Mouse (Mus musculus): ENCODE measurements at regions not wholly inside any gene's neighbourhood (a gene's known extent, or its start where the extent isn't known, plus 50 kb on each side); places are given as distances from the start of the nearest gene placed in this dataset.
A peak's percentile ranks its signal among the peaks of the same experiment; 100 is the strongest.

DNA sequence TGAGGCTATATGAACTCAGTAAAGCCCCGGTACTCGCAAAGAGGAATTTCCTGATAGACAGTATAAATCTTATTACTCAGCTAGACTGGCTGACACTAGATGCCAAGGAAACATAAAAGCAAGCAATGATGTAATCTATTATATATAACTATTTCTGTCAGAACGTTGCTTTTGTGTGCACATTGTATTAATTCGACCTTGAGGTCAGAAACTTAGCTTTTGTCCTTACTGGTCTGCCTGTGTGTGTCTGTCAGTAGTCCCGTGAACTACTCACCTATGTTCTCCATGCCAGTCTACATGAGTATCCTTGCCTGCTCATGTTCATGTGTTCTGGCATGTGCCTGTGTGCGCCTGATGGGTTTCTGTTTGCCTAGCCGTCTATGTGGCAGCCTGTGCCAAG is 70.5 kb downstream of the Tmx1 start:
- H3K27me3 ChIP-seq (replicated peaks): no peaks in the 10 kb centered on the region
- H3K36me3 ChIP-seq: no peaks in the 10 kb centered on the region
- no peak overlapping the region for H3K27ac ChIP-seq (replicated peaks)
- WGBS: 68% methylated on average over 7 of the region's 7 CpGs
- H3K4me1 ChIP-seq: no peaks in the 10 kb centered on the region
- H3K9me3 ChIP-seq: no peaks in the 10 kb centered on the region
- H3K4me2 ChIP-seq: no peak overlapping the region
- ATAC-seq (ENCODE audit: extremely low read depth, insufficient number of reproducible peaks, low FRiP score, low TSS enrichment): no peak
- no peak overlapping the region for H3K9ac ChIP-seq
- no peak overlapping the region for H3K4me3 ChIP-seq

DNA sequence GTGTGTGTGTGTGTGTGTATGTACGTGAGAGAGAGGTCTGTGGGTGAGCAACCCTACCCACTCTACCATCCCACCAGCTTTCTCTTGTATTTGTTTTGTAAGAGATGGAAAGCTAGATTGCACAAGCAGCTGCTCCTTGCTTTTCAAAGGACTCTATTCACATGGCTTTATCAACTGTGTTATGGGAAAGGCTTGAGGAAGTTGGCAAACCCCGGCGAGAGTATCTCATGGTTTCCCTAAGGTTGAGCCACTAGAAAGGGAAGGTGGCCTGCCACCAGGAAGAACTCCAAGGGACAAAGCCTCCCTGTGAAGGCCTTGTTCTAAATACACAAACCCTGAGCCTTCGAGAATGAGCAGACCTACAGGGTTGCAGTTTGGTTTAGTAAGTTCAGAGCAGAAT is 71.8 kb downstream of the Tmx1 start:
- H3K27me3 ChIP-seq (replicated peaks): no peaks in the 10 kb centered on the region
- WGBS: 54% methylated on average over 4 of the region's 4 CpGs
- no peaks in the 10 kb centered on the region for H3K4me1 ChIP-seq
- no peaks in the 10 kb centered on the region for H3K9me3 ChIP-seq
- no peak overlapping the region for H3K9ac ChIP-seq
- H3K36me3 ChIP-seq: no peaks in the 10 kb centered on the region
- no peak overlapping the region for H3K4me3 ChIP-seq
- no peak overlapping the region for H3K27ac ChIP-seq (replicated peaks)
- no peak for ATAC-seq (ENCODE audit: extremely low read depth, insufficient number of reproducible peaks, low FRiP score, low TSS enrichment)
- no peak overlapping the region for H3K4me2 ChIP-seq

DNA sequence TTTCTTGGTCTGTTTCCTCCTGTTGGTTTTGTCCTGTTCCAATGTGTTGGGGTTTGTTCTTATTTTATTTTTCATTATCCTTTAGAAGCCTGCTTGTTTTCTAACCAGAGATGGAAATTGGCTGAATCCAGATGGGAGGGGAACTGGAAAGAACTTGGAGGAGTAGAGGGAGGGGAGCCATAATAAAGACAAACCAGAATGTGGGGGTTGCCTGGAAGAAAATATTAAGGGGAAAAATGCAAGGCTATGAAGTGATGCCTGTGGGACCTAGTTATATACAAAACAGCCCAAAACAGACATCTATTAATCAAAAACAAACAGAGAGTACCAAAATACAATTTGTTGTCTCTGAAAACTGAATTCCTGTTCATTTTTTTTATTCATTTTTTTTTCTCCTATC is 78.8 kb downstream of the Tmx1 start:
- no peak overlapping the region for H3K27ac ChIP-seq (replicated peaks)
- no peak overlapping the region for H3K4me2 ChIP-seq
- H3K27me3 ChIP-seq (replicated peaks): no peaks in the 10 kb centered on the region
- H3K9me3 ChIP-seq: no peaks in the 10 kb centered on the region
- no peak overlapping the region for H3K9ac ChIP-seq
- no peaks in the 10 kb centered on the region for H3K36me3 ChIP-seq
- H3K4me1 ChIP-seq: 0 out of 2 replicates have a peak, but pooled peaks cover 5% of the 10 kb centered on the region
- no peak overlapping the region for H3K4me3 ChIP-seq
- no peak for ATAC-seq (ENCODE audit: extremely low read depth, insufficient number of reproducible peaks, low FRiP score, low TSS enrichment)

GRCm38 (mm10) chr12:70532225-70532624 is 79.3 kb downstream of the Tmx1 start:
- Histone ChIP-seq H3K4me1 (0 out of 2 replicates have a peak, but pooled peaks cover 5% of the 10 kb centered on the region), H3K27ac (replicated peaks) (no peak overlapping the region), H3K9ac (no peak overlapping the region), H3K4me2 (no peak overlapping the region), H3K9me3 (no peaks in the 10 kb centered on the region), H3K36me3 (no peaks in the 10 kb centered on the region), H3K4me3 (no peak overlapping the region), H3K27me3 (replicated peaks) (no peaks in the 10 kb centered on the region)
- 64% methylated on average over 10 of the region's 10 CpGs for WGBS
- ATAC-seq (ENCODE audit: extremely low read depth, insufficient number of reproducible peaks, low FRiP score, low TSS enrichment): no peak; the same call in 1 of the 2 replicates

DNA sequence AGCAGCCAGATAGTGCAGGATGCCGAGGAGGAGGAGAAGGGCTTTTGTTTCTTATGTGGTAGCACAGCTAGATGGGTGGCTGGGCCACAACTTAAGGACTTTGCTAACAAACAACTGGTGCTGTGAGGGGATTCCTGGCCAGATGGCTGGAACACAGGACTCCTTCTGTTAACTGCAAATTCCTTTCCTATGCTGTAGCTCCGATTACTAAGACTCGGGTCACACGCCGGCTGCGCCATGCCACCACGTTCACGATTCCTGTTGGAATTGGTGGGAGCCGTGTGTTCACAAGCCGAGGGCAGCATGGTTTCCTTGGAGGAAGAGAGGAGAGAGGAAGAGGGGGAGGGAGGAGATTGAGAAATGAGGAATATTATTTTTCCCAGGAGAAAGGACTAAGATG is 79.9 kb downstream of the Tmx1 start:
- ATAC-seq (ENCODE audit: extremely low read depth, insufficient number of reproducible peaks, low FRiP score, low TSS enrichment): no peak
- peak overlapping the region; percentile 51; the same call in 1 of the 2 replicates for H3K27ac ChIP-seq (replicated peaks)
- no peak overlapping the region for H3K9ac ChIP-seq

GRCm38 (mm10) chr12:70533375-70533935 is 80.6 kb downstream of the Tmx1 start:
- Histone ChIP-seq H3K27ac (replicated peaks) (peak overlapping the region; percentile 51), H3K4me2 (no peak overlapping the region), H3K9me3 (no peaks in the 10 kb centered on the region), H3K9ac (no peak overlapping the region), H3K36me3 (no peaks in the 10 kb centered on the region), H3K27me3 (replicated peaks) (no peaks in the 10 kb centered on the region), H3K4me3 (no peak overlapping the region), H3K4me1 (0 out of 2 replicates have a peak, but pooled peaks cover 5% of the 10 kb centered on the region)
- 76% methylated on average over 12 of the region's 12 CpGs for WGBS
- ATAC-seq (ENCODE audit: extremely low read depth, insufficient number of reproducible peaks, low FRiP score, low TSS enrichment): no peak

More for the DNA sequence above, 79.9 kb downstream of the Tmx1 start:
- WGBS: 71% methylated on average over 10 of the region's 10 CpGs
- H3K36me3 ChIP-seq: no peaks in the 10 kb centered on the region
- no peak overlapping the region for H3K4me3 ChIP-seq
- no peak overlapping the region for H3K4me2 ChIP-seq
- no peaks in the 10 kb centered on the region for H3K9me3 ChIP-seq
- 0 out of 2 replicates have a peak, but pooled peaks cover 5% of the 10 kb centered on the region for H3K4me1 ChIP-seq
- H3K27me3 ChIP-seq (replicated peaks): no peaks in the 10 kb centered on the region

DNA sequence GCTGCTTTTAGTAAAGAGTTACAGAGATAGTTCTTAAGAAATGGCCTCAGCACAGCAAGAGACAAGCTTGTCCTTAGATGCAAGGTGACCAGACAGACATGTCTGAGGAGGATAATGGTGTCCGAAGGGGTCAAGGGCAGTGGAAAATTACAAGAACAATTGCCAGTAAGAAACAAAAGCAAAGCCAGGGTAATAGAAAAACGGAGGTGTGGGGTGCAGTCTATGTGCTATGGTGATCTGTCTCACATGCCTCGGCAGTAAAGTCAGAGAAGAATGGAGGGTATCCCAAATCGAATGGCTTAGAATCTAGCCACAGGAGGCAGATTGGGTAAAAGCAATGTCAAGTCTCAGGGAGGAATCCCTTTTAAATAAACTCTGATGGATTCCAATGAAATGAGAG is 86.2 kb downstream of the Tmx1 start:
- 69% methylated on average over 4 of the region's 4 CpGs for WGBS
- peaks cover 16% of the 10 kb centered on the region for H3K4me1 ChIP-seq
- no peak overlapping the region for H3K9ac ChIP-seq
- H3K36me3 ChIP-seq: no peaks in the 10 kb centered on the region
- H3K27me3 ChIP-seq (replicated peaks): no peaks in the 10 kb centered on the region
- no peak overlapping the region for H3K4me3 ChIP-seq
- H3K9me3 ChIP-seq: no peaks in the 10 kb centered on the region
- no peak for ATAC-seq (ENCODE audit: extremely low read depth, insufficient number of reproducible peaks, low FRiP score, low TSS enrichment)
- H3K27ac ChIP-seq (replicated peaks): no peak overlapping the region
- no peak overlapping the region for H3K4me2 ChIP-seq

GRCm38 (mm10) chr12:70539856-70540255 is 87.0 kb downstream of the Tmx1 start:
- ATAC-seq (ENCODE audit: extremely low read depth, insufficient number of reproducible peaks, low FRiP score, low TSS enrichment): no peak
- H3K27me3 ChIP-seq (replicated peaks): no peaks in the 10 kb centered on the region
- no peak overlapping the region for H3K4me2 ChIP-seq
- no peak overlapping the region for H3K27ac ChIP-seq (replicated peaks)
- no peak overlapping the region for H3K9ac ChIP-seq
- 84% methylated on average over 14 of the region's 14 CpGs for whole genome bisulfite sequencing
- peaks cover 22% of the 10 kb centered on the region for H3K4me1 ChIP-seq
- H3K9me3 ChIP-seq: no peaks in the 10 kb centered on the region
- H3K4me3 ChIP-seq: no peak overlapping the region
- H3K36me3 ChIP-seq: no peaks in the 10 kb centered on the region

DNA sequence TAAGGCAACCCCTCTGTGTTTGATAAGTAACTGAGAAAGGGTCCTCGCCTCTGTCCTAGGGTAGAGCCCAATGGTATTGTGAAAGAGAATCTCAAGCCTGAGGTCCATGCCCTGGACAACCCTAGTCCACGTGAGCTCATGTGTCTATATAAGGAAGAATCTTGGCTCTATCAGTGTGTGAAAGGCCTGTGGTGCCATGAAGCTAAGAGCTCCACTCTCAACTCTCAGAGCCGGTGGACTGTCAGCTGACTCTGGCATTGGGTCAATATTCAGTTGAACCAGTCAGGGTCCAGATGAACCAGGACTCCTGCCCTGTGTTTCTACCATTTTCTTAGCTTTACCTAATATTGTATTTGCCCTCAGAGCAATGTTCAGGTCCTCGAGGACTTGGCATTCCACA is 88.5 kb downstream of the Tmx1 start:
- no peak for ATAC-seq (ENCODE audit: extremely low read depth, insufficient number of reproducible peaks, low FRiP score, low TSS enrichment)

DNA sequence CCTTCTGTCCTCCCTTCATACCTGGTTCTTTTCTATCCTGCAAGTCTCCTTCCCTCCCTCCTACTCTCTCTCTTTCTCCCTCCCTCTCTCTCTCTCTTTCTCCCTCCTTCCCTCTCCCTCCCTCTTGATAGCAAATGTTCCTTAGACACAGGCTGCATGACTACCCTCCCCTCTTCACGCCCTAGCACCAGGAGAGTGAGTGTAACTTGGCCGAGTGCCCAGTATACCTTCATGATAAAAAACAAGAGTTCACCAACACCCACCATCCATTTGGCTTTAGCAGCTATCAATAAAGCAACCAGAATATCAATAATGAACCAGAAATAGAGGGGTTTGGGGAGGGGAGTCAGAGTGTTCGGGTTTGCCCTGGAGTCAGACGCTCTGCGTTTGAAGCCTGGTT is 90.4 kb downstream of the Tmx1 start:
- no peaks in the 10 kb centered on the region for H3K27me3 ChIP-seq (replicated peaks)
- peaks cover 25% of the 10 kb centered on the region for H3K4me1 ChIP-seq
- 0 out of 2 replicates have a peak overlapping the region, but pooled peaks have one; percentile 1 for H3K4me2 ChIP-seq
- no peak overlapping the region for H3K27ac ChIP-seq (replicated peaks)
- WGBS: 27% methylated on average over 5 of the region's 5 CpGs
- H3K9ac ChIP-seq: peak overlapping the region; percentile 34; the same call in 1 of the 2 replicates
- no peaks in the 10 kb centered on the region for H3K36me3 ChIP-seq
- H3K9me3 ChIP-seq: no peaks in the 10 kb centered on the region
- no peak overlapping the region for H3K4me3 ChIP-seq
- ATAC-seq (ENCODE audit: extremely low read depth, insufficient number of reproducible peaks, low FRiP score, low TSS enrichment): no peak

More for the DNA sequence above, 88.5 kb downstream of the Tmx1 start:
- Histone ChIP-seq H3K4me1 (peaks cover 25% of the 10 kb centered on the region), H3K27ac (replicated peaks) (no peak overlapping the region), H3K9me3 (no peaks in the 10 kb centered on the region), H3K36me3 (no peaks in the 10 kb centered on the region), H3K9ac (no peak overlapping the region), H3K4me3 (no peak overlapping the region), H3K4me2 (no peak overlapping the region), H3K27me3 (replicated peaks) (no peaks in the 10 kb centered on the region)
- WGBS: 75% methylated on average over 4 of the region's 4 CpGs

DNA sequence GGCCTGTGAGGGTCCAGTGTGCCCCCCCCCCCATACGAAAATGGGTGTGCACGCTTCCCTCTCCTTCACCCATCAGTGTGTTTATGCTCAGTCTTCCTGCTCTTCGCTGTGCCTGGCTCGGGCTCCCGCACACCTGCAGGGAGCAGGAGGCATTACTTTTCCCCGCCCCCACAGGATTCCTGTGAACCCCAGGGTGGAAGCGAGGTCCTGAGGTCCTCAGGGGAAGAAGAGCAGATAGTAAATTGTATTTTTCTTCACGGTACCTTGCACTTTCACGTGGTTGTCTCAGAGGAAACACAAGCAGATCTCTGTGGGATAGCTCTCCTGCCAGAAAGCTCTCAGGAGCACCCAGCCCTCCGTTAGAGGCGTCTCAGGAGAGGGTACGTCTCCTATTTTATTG is 91.4 kb downstream of the Tmx1 start:
- Histone ChIP-seq H3K4me3 (no peak overlapping the region), H3K27ac (replicated peaks) (no peak overlapping the region), H3K9me3 (no peaks in the 10 kb centered on the region), H3K4me2 (no peak overlapping the region), H3K4me1 (peaks cover 25% of the 10 kb centered on the region), H3K9ac (no peak overlapping the region), H3K27me3 (replicated peaks) (no peaks in the 10 kb centered on the region), H3K36me3 (no peaks in the 10 kb centered on the region)
- 31% methylated on average over 12 of the region's 12 CpGs for WGBS
- ATAC-seq (ENCODE audit: extremely low read depth, insufficient number of reproducible peaks, low FRiP score, low TSS enrichment): no peak

DNA sequence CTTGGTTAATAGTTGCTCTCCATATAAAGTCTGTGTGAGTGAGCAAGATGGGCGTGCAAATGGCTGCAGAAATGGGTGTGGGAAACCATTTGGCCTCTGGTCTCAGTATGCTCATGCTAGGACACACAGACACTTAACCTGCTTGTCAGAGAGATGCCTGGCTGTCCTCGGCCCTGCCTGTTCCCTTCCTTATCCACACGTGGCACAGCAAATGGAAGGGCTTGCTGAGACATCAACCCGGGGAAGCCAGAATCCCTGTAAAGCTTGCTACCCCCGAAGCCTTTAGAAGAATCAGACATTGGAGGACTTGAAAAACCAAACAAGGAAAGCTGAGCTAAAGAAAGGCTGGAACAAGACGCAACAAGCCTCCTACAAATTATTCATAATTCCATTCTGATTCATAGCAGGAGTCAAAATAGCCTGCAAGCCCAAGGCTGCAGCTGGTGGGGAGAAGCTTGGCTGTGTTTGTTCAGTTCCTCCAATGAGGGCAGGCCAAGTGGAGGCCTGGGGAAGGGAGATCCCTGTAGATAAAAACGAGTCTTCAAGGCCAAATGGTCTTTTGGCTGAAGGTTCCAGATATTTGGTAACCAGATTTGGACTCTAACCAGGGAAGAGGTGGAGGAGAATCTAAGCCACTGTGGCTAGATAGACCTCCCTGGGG is 92.1 kb downstream of the Tmx1 start:
- Histone ChIP-seq H3K4me1 (peaks cover 25% of the 10 kb centered on the region), H3K27me3 (replicated peaks) (no peaks in the 10 kb centered on the region), H3K27ac (replicated peaks) (no peak overlapping the region), H3K4me3 (no peak overlapping the region), H3K9ac (no peak overlapping the region), H3K36me3 (no peaks in the 10 kb centered on the region), H3K4me2 (no peak overlapping the region), H3K9me3 (no peaks in the 10 kb centered on the region)
- ATAC-seq (ENCODE audit: extremely low read depth, insufficient number of reproducible peaks, low FRiP score, low TSS enrichment): no peak
- WGBS: 41% methylated on average over 7 of the region's 7 CpGs

All from heart, embryonic 13.5 days (tissue).